Mouse (Mus musculus) ES-Bruce4 (cell line): ENCODE measurements at regions not wholly inside any gene's neighbourhood (a gene's known extent, or its start where the extent isn't known, plus 50 kb on each side); places are given as distances from the start of the nearest gene placed in this dataset.

Source experiments
- H3K27ac ChIP-seq: 2 replicates; pipeline ENCODE4 v1.5.1; 2012; ENCODE audit warnings: low read length, inconsistent platforms; ENCODE audit not compliant: insufficient read depth
- H3K27me3 ChIP-seq: 2 replicates; pipeline ENCODE4 v1.6.1; 2012; ENCODE audit warnings: mild to moderate bottlenecking, low read length, inconsistent platforms; ENCODE audit not compliant: control insufficient read depth, poor library complexity, insufficient read depth, severe bottlenecking
- H3K36me3 ChIP-seq: 2 replicates; pipeline ENCODE4 v1.6.1; 2012; ENCODE audit warnings: inconsistent platforms, mild to moderate bottlenecking, low read length, moderate library complexity; ENCODE audit not compliant: control insufficient read depth, poor library complexity, insufficient read depth, severe bottlenecking
- H3K4me1 ChIP-seq: one replicate; pipeline ENCODE4 v1.8.1; 2011; ENCODE audit warnings: low read length; ENCODE audit not compliant: control insufficient read depth, insufficient read depth
- H3K4me3 ChIP-seq: 2 replicates; pipeline ENCODE4 v1.5.1; 2011; ENCODE audit warnings: low read depth, mild to moderate bottlenecking, low read length
- H3K9ac ChIP-seq: 2 replicates; pipeline ENCODE4 v1.6.1; 2012; ENCODE audit warnings: low read depth, mild to moderate bottlenecking, inconsistent platforms; ENCODE audit not compliant: poor library complexity, severe bottlenecking
- H3K9me3 ChIP-seq: replicated peaks from 2 replicates; pipeline ENCODE4 v1.6.1; 2012; ENCODE audit warnings: mild to moderate bottlenecking, low read length, inconsistent platforms; ENCODE audit not compliant: control insufficient read depth, poor library complexity, insufficient read depth, severe bottlenecking
- CTCF ChIP-seq: IDR thresholded peaks from one replicate; pipeline ENCODE4 v1.8.1; 2011; ENCODE audit warnings: low read depth, low read length
- EP300 ChIP-seq: IDR thresholded peaks from 2 replicates; pipeline ENCODE4 v1.6.1; 2011; ENCODE audit warnings: low read depth, low read length; ENCODE audit not compliant: insufficient read depth
- POLR2A ChIP-seq: IDR thresholded peaks from one replicate; pipeline ENCODE4 v1.8.1; 2011; ENCODE audit warnings: low read length; ENCODE audit not compliant: insufficient read depth

- H3K27ac ChIP-seq, result no peak overlapping the region
- no peaks in the 10 kb centered on the region for H3K36me3 ChIP-seq
- H3K9ac ChIP-seq, result no peak overlapping the region
- H3K4me3 ChIP-seq, result no peak overlapping the region
- H3K27me3 ChIP-seq, result no peaks in the 10 kb centered on the region
- no peaks in the 10 kb centered on the region for H3K9me3 ChIP-seq
- TF ChIP-seq POLR2A (no peak), EP300 (no peak), CTCF (no peak)
- no peaks in the 10 kb centered on the region for H3K4me1 ChIP-seq
Observed at GRCm38 (mm10) chr16:95789548-95789947, 87.7 kb downstream of the Ets2 start.

GRCm38 (mm10) chr16:95781681-95782080, 79.8 kb downstream of the Ets2 start:
- H3K27me3 ChIP-seq, result no peaks in the 10 kb centered on the region
- no peaks in the 10 kb centered on the region for H3K9me3 ChIP-seq
- H3K9ac ChIP-seq, result no peak overlapping the region
- peaks cover 3% of the 10 kb centered on the region for H3K4me1 ChIP-seq
- H3K4me3 ChIP-seq, result no peak overlapping the region
- TF ChIP-seq EP300 (no peak), CTCF (no peak)
- H3K27ac ChIP-seq, result no peak overlapping the region
- H3K36me3 ChIP-seq, result no peaks in the 10 kb centered on the region

- Histone ChIP-seq H3K9me3 (no peaks in the 10 kb centered on the region), H3K36me3 (no peaks in the 10 kb centered on the region), H3K27me3 (no peaks in the 10 kb centered on the region), H3K9ac (no peak overlapping the region), H3K27ac (no peak overlapping the region), H3K4me3 (no peak overlapping the region), H3K4me1 (peaks cover 7% of the 10 kb centered on the region)
- TF ChIP-seq POLR2A (no peak), EP300 (no peak), CTCF (no peak)
Observed at GRCm38 (mm10) chr16:95780431-95780830, 78.6 kb downstream of the Ets2 start.

GRCm38 (mm10) chr16:95778845-95779722, 77.2 kb downstream of the Ets2 start:
- peaks cover 9% of the 10 kb centered on the region for H3K4me1 ChIP-seq
- no peak overlapping the region for H3K27ac ChIP-seq
- TF ChIP-seq POLR2A, result no peak
- TF ChIP-seq CTCF, result no peak
- TF ChIP-seq EP300, result no peak
- H3K4me3 ChIP-seq, result no peak overlapping the region
- no peaks in the 10 kb centered on the region for H3K9me3 ChIP-seq
- no peaks in the 10 kb centered on the region for H3K36me3 ChIP-seq
- H3K27me3 ChIP-seq, result no peaks in the 10 kb centered on the region
- H3K9ac ChIP-seq, result no peak overlapping the region

GRCm38 (mm10) chr16:95778173-95778572, 76.3 kb downstream of the Ets2 start:
- Histone ChIP-seq H3K4me1 (peaks cover 9% of the 10 kb centered on the region), H3K9ac (no peak overlapping the region), H3K27me3 (no peaks in the 10 kb centered on the region), H3K4me3 (no peak overlapping the region), H3K36me3 (no peaks in the 10 kb centered on the region), H3K27ac (no peak overlapping the region), H3K9me3 (no peaks in the 10 kb centered on the region)
- TF ChIP-seq CTCF (no peak), POLR2A (no peak), EP300 (no peak)

- H3K4me1 ChIP-seq, result peaks cover 9% of the 10 kb centered on the region
- no peaks in the 10 kb centered on the region for H3K27me3 ChIP-seq
- no peak overlapping the region for H3K27ac ChIP-seq
- H3K36me3 ChIP-seq, result no peaks in the 10 kb centered on the region
- H3K4me3 ChIP-seq, result no peak overlapping the region
- H3K9ac ChIP-seq, result no peak overlapping the region
- no peak for TF ChIP-seq CTCF
- TF ChIP-seq EP300, result no peak
- no peak for TF ChIP-seq POLR2A
- no peaks in the 10 kb centered on the region for H3K9me3 ChIP-seq
Observed at GRCm38 (mm10) chr16:95776610-95777363, 74.9 kb downstream of the Ets2 start.
